Mouse (Mus musculus) gastrocnemius, postnatal 4 days (tissue): ENCODE measurements at regions not wholly inside any gene's neighbourhood (a gene's known extent, or its start where the extent isn't known, plus 50 kb on each side); places are given as distances from the start of the nearest gene placed in this dataset.
A peak's percentile ranks its signal among the peaks of the same experiment; 100 is the strongest.

Experiments
- DNase-seq, 2 experiments: peaks; one replicate each; pipeline ENCODE4 v3.0.0; 2021 to 2022; ENCODE audit warnings: low spot score in 2 of 2, mixed read lengths in 2 of 2

- no peak for DNase-seq
Observed at GRCm38 (mm10) chr13:6173095-6173494, 311.8 kb downstream of the Klf6 start.

- no peak for DNase-seq
Observed at GRCm38 (mm10) chr13:6178362-6179070, 317.2 kb downstream of the Klf6 start.

- DNase-seq = no peak
Observed at GRCm38 (mm10) chr13:6189133-6189532, 327.9 kb downstream of the Klf6 start.

- DNase-seq = no peak
Observed at GRCm38 (mm10) chr13:6189566-6189965, 328.3 kb downstream of the Klf6 start.

GRCm38 (mm10) chr13:6191186-6191914, 330.1 kb downstream of the Klf6 start:
- no peak for DNase-seq

- DNase-seq = peak in 1 of 2 experiments; percentile 16
Observed at GRCm38 (mm10) chr13:6191915-6192295, 330.6 kb downstream of the Klf6 start.

GRCm38 (mm10) chr13:6196690-6197089, 335.4 kb downstream of the Klf6 start:
- no peak for DNase-seq

GRCm38 (mm10) chr13:6199107-6199506, 337.8 kb downstream of the Klf6 start:
- DNase-seq = no peak

GRCm38 (mm10) chr13:6201516-6201915, 340.2 kb downstream of the Klf6 start:
- no peak for DNase-seq

GRCm38 (mm10) chr13:6204801-6205200, 343.1 kb upstream of the Pitrm1 start:
- DNase-seq = no peak

GRCm38 (mm10) chr13:6212550-6212949, 335.4 kb upstream of the Pitrm1 start:
- no peak for DNase-seq

- DNase-seq = no peak
Observed at GRCm38 (mm10) chr13:6214189-6214588, 333.8 kb upstream of the Pitrm1 start.

GRCm38 (mm10) chr13:6226087-6226643, 321.8 kb upstream of the Pitrm1 start:
- no peak for DNase-seq

GRCm38 (mm10) chr13:6228278-6228677, 319.7 kb upstream of the Pitrm1 start:
- no peak for DNase-seq

GRCm38 (mm10) chr13:6235394-6235793, 312.6 kb upstream of the Pitrm1 start:
- DNase-seq = no peak

GRCm38 (mm10) chr13:6236503-6236902, 311.4 kb upstream of the Pitrm1 start:
- no peak for DNase-seq

- no peak for DNase-seq
Observed at GRCm38 (mm10) chr13:6237201-6237600, 310.7 kb upstream of the Pitrm1 start.

- DNase-seq = no peak
Observed at GRCm38 (mm10) chr13:6240855-6241254, 307.1 kb upstream of the Pitrm1 start.

- DNase-seq = no peak
Observed at GRCm38 (mm10) chr13:6241472-6242123, 306.4 kb upstream of the Pitrm1 start.

GRCm38 (mm10) chr13:6250106-6250505, 297.8 kb upstream of the Pitrm1 start:
- no peak for DNase-seq

- DNase-seq = peak in 1 of 2 experiments; percentile 16
Observed at GRCm38 (mm10) chr13:6251025-6251862, 296.7 kb upstream of the Pitrm1 start.
